Mouse (Mus musculus): ENCODE measurements at regions not wholly inside any gene's neighbourhood (a gene's known extent, or its start where the extent isn't known, plus 50 kb on each side); places are given as distances from the start of the nearest gene placed in this dataset.

GRCm38 (mm10) chr2:166271373-166272189 is 116.1 kb upstream of the Sulf2 start:
- no peak for TF ChIP-seq CTCF (IDR thresholded peaks at IDR 0.05; ENCODE audit: borderline replicate concordance, insufficient read depth, low read depth, low read length)
- TF ChIP-seq POLR2A (IDR thresholded peaks at IDR 0.05; ENCODE audit: borderline replicate concordance, insufficient read depth, low read length): no peak
